Mouse (Mus musculus): ENCODE measurements around the gene Stpg2.
"Not testable (repeated sequence)": the region's sequence is repeated elsewhere in the genome, so short reads cannot be mapped to it uniquely, and the experiment has no call there.

The Stpg2 gene

DNA sequence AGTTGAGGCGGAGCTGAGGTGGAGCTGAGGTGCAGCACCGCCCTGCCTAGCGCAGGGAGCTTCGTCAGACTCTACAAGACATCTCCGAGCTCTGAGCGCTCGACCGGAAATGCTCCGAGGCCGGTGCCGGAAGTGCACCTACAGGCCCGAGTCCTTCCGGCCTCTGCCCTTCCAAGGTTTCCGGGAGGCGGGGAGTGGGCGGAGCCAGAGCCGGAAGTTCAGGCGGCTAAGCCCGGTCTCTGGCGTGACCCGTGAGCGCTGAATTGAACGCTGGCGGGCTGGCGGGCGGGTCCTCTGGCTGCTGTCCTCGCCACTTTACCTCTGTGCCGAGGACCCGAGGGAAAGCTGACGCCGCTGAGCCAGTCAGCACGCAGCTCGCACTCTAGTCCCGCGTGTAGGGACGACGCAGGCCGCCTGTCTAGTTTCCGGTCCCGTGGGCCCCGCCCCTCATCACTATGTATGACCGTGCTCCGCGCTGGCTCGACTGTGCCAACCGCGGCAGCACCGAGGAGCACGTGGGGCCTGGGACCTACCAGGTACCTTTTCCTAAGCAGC, at the start of gene Stpg2:
TSS of gene Stpg2 (plus strand) at position 251 of the 555 bp plus-strand sequence.
- CTCF ChIA-PET, result no interaction called here

- CTCF ChIA-PET, result no interaction called here
Observed at GRCm38 (mm10) chr3:139162146-139162545, 43.3 kb upstream of the Stpg2 start.

GRCm38 (mm10) chr3:139162658-139163057, 42.8 kb upstream of the Stpg2 start:
- CTCF ChIA-PET, result no interaction called here

GRCm38 (mm10) chr3:139168510-139169269, 36.8 kb upstream of the Stpg2 start:
- CTCF ChIA-PET, result no interaction called here

DNA sequence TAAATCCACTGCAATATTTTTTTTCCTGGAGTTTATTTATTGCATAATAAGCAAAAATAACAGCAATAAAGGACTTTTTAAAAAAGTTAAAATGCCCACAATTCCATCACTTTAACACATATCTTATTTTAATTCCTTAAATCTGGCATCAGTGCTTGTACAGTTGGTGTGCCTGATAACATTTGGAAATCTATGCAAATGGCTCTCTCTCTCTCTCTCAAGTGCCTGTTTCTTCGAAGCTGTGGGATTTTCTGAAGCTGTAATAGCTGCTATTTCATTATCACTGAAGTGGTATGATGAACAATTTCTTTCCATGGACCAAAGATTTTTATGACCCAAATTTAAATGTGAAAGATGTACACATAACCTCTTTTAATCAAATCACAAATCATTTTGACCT, 35.8 kb upstream of the Stpg2 start:
- CTCF ChIA-PET, result no interaction called here

- CTCF ChIA-PET, result no interaction called here
Observed at GRCm38 (mm10) chr3:139176936-139177335, 28.6 kb upstream of the Stpg2 start.

DNA sequence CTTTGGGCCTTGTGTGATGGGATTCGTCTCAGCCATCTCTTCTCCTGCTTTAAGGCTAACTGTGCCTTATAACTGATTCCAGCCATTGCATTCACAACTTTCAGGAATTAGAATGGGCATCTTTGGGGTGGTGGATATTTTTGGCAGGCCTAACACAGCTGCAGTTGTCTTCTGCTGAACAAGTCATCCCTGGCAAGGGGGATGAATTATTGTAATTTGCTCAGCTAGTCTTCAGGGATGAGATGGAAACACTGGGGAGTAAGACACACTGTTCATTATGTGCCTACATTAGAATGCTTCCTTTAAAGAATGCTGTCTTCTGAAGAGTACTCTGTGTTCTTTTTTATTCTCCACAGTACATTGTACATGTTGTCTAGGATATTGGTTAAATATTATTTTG, 14.0 kb upstream of the Stpg2 start:
- CTCF ChIA-PET, result interaction anchor here (0.5 kb wide), 1 partner anchor 115 kb away, joined by 14 read pairs; no protein-coding TSS in a partner anchor

GRCm38 (mm10) chr3:139193917-139194316, 11.6 kb upstream of the Stpg2 start:
- CTCF ChIA-PET, result interaction anchor here (1.3 kb wide), 1 partner anchor 552 kb away, joined by 3 read pairs; no protein-coding TSS in a partner anchor

DNA sequence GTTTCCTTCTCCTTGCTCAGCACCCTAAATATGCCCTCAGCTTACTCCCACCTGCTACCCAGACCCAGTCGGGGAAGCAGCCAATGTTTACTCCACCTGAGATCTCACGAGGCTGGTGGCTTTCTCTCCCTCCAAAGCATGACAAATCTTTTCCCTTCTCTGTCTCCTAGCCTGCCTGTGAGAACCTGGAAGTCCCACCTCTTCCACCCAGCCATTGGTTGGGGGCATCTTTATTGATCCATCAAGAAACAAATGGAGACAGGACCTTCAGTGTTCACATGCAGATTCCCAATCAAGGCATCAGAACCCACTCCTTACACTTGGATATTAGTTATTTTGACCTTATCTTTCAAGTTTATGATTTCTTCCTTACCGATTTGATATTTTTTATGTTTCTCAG, 7.1 kb upstream of the Stpg2 start:
- CTCF ChIA-PET, result interaction anchor here (0.6 to 0.7 kb wide), 2 partner anchors 99 to 452 kb away, joined by 3 to 7 read pairs; no protein-coding TSS in a partner anchor

- CTCF ChIA-PET, result interaction anchor here (0.6 kb wide), 1 partner anchor 15 kb away, joined by 3 read pairs; no protein-coding TSS in a partner anchor
Observed at GRCm38 (mm10) chr3:139200324-139200723, 5.2 kb upstream of the Stpg2 start.

DNA sequence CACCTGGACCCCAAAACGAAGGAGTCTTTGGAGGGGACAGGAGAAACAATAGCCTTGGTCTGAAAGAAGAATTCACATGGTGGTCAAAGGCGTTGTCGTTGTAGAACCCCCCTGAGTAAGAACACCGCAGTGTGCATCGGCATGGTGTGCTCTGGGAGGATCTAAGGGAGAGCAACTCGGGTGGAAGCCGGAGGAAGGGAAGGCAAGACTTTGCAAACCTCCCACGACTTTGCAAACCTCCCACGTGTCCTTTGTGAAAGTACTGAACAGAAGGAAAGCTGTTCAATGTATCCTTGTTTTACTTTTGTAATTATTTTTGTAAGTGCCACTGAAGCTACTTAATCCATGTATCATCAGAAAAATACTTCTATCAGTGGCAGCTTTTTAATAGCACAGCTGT, 11.5 kb downstream of the Stpg2 start:
- CTCF ChIA-PET, result no interaction called here

GRCm38 (mm10) chr3:139225123-139225522, 19.6 kb downstream of the Stpg2 start:
- CTCF ChIA-PET, result no interaction called here

DNA sequence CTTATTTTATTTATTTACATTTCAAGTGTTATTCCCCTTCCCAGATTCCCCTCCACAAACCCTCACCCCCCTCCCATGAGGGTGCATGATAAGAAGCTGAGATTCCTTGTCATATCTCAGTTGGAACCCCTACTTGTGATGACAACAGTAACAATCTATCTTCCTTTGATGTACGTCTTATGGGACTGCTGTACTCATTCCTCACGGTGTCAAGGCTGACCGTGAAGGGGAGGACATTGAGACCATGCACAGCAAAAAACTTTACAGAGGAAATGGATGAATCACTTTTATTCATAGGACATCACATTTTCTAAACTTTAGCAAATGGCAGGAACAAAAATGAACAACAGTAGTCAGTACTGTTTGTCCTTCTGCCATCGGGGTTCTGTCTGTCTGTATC, 21.3 kb downstream of the Stpg2 start:
- CTCF ChIA-PET, result no interaction called here

GRCm38 (mm10) chr3:139245219-139245618, 39.7 kb downstream of the Stpg2 start:
- CTCF ChIA-PET, result no interaction called here

DNA sequence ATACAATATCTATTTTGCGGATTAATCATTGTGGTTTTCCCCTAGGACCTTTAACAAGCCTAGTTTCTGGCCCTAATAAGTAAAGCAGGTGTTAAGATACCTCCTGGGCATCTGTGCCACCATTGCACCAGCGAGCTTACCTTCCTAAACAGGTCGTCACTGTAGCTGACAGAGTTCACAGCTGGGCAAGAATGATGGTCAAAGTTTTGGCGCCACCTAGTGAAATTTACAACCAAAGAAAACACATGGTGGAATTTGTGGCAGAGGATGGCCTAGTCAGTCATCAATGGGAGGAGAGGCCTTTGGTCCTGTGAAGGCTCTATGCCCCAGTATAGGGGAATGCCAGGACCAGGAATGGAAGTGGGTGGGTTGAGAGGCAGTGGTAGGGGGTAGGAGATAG, 41.0 kb downstream of the Stpg2 start:
- CTCF ChIA-PET, result no interaction called here

GRCm38 (mm10) chr3:139262359-139262758, 56.9 kb downstream of the Stpg2 start:
- CTCF ChIA-PET, result not testable (repeated sequence)

- CTCF ChIA-PET, result interaction anchor here (0.6 to 0.7 kb wide), 2 partner anchors 100 to 1274 kb away, joined by 3 to 13 read pairs; no protein-coding TSS in a partner anchor
Observed at GRCm38 (mm10) chr3:139297909-139298308, 92.4 kb downstream of the Stpg2 start.

- CTCF ChIA-PET, result no interaction called here
Observed at GRCm38 (mm10) chr3:139308078-139308809, 102.8 kb downstream of the Stpg2 start.

- CTCF ChIA-PET, result no interaction called here
Observed at GRCm38 (mm10) chr3:139311721-139312120, 106.2 kb downstream of the Stpg2 start.

DNA sequence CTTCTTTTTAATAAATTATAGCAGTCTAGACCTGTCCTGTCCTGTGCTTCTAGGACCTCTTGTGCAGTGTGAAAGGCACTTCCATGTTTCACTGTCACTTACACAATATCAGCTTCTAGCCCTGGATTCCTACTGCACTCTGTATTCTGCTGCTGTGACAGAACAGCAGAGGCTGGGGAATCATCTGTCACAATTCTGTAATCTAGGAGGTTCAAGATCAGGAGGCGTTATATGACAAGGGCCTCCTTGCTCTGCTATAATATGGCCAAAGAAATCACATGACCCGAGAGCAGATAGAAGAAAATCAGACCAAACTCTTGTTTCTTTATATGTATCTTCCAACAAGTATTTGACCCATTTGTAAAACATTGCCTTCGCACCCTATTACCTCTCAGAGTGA, 175.0 kb downstream of the Stpg2 start:
- CTCF ChIA-PET, result no interaction called here

DNA sequence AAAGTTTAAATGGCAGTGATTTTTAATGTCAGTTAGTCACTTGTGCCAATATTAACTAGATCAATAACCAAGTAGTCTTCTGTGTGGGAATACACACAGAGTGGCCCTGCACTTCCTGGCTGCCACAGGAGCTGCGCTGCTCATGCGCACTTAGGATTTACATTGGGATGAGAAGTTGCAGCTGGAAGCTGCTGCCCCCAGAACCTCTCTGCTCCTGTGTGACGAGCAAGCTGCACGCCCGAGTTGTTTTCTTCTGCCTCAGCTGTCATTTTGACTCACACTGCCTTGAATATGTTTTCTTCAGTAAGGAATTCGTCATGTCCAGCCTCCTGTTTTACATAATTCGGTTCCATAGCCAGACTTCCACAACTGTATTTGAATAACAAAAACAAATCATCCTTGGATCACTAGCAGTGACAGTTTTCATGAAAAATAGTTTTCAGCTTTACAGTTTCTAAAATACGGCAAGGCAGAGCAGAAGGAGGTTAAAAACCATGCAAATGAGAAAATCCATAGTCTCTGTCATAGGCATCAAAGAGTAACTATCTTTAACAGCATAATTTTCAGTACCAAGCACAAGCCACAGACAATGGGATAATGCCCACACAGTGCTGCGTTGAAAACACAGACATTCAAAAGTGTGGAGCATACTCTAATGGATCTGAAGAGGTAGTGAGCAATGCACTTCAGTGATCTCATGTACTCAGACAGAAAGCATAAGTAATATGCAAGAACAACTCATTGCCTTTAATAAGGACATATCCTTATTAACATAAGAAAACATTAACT, 191.8 kb downstream of the Stpg2 start:
- CTCF ChIA-PET, result no interaction called here

GRCm38 (mm10) chr3:139404673-139405072, 199.2 kb downstream of the Stpg2 start:
- CTCF ChIA-PET, result no interaction called here

Measured in spleen, embryonic (tissue).